Mouse (Mus musculus) embryonic facial prominence, embryonic 11.5 days (tissue): ENCODE results near the gene Epgn. TPM values are rescaled to one million over a fixed set of nuclear protein-coding genes. Genes with fewer than 3 reads are reported as not detected.

ENCODE experiments used
- polyA plus RNA-seq: library from polyadenylated mRNA; unstranded; fragments of >200 nt; fragmentation: Nextera tagmentation; extraction: Ambion mirVana; gene quantifications from 2 replicates; pipeline ENCODE4 v1.2.1, GENCODE M21; 2014

Epgn gene
- polyA plus RNA-seq, 1 experiment from 2014 or later: 0.31 TPM

Other genes starting within 250 kb of the Epgn start
- gene Cxcl3, start 241.4 kb upstream of the Epgn start, polyA plus RNA-seq: 0.28 and 0.35 TPM in 2 replicates
- gene Cxcl15, start 232.9 kb upstream of the Epgn start, polyA plus RNA-seq: 0.22 TPM in 1 of 2 replicates, not detected in the other
- 0.60 and 0.79 TPM in 2 replicates for gene Cxcl1, start 136.2 kb upstream of the Epgn start, polyA plus RNA-seq
- not detected in 2 replicates for gene Cxcl2, start 123.6 kb upstream of the Epgn start, polyA plus RNA-seq
- 80.7 and 102 TPM in 2 replicates for gene Mthfd2l, start 96.3 kb upstream of the Epgn start, polyA plus RNA-seq
- 0.08 TPM in 1 of 2 replicates, not detected in the other for gene Ereg, start 47.2 kb downstream of the Epgn start, polyA plus RNA-seq
- not detected in 2 replicates for gene Areg, start 112.1 kb downstream of the Epgn start, polyA plus RNA-seq